Mouse (Mus musculus) olfactory bulb, adult 2 months (tissue): Measurements from ENCODE around the gene Stard7.

ENCODE experiments used
- CTCF ChIP-seq: fragments of 200-500 bp; IDR thresholded peaks from 2 replicates; pipeline ENCODE4 v1.5.1; 2012; ENCODE audit warnings: low read depth, mild to moderate bottlenecking, low read length, moderate library complexity; ENCODE audit not compliant: insufficient read depth
- POLR2A ChIP-seq: fragments of 200-500 bp; IDR thresholded peaks from 2 replicates; pipeline ENCODE4 v1.6.1; 2012; ENCODE audit warnings: mild to moderate bottlenecking, low read depth, low read length, moderate library complexity; ENCODE audit not compliant: insufficient read depth

DNA sequence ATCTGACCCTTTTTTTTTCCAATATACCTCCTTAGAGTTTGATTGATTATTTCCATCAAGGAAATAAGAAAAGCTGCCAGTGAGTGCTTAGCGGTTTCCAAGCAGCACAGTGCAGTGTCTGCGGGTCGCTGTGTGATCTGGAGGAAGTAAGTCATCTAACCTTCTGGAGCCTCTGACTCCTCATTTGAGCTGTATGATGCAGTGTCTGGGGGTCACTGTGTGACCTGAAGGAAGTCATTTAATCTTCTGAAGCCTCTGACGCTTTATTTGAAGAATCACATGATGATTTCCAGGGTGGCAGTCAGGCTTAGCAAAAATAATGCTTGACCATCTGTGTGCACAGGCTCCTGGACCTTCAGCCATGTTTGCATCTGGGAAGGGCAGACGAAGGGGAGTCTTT is 17.2 kb upstream of the Stard7 start:
- no peak for TF ChIP-seq CTCF
- no peak for TF ChIP-seq POLR2A
